Mouse (Mus musculus): ENCODE data around the gene Ube2h. TPM values are rescaled to one million over a fixed set of nuclear protein-coding genes. Genes with fewer than 3 reads are reported as not detected.

Gene Ube2h
- polyA plus RNA-seq, 1 experiment from 2014 or later = 68.1 TPM

- Histone ChIP-seq H3K36me3 (ENCODE audit: control insufficient read depth, insufficient read depth, low read length) (peaks cover 24% of the 10 kb centered on the region; the same call in 1 of the 2 replicates), H3K9me3 (ENCODE audit: control insufficient read depth, low read length) (no peaks in the 10 kb centered on the region), H3K4me3 (ENCODE audit: low read length) (no peak overlapping the region), H3K4me1 (ENCODE audit: control insufficient read depth, insufficient read depth, low read length) (no peaks in the 10 kb centered on the region), H3K4me2 (replicated peaks; ENCODE audit: low read depth, low read length) (no peak overlapping the region), H3K9ac (ENCODE audit: low read depth, low read length) (no peak overlapping the region), H3K27me3 (ENCODE audit: control insufficient read depth, insufficient read depth, low read length) (no peaks in the 10 kb centered on the region), H3K27ac (ENCODE audit: low read depth, low read length) (no peak overlapping the region)
- ATAC-seq (ENCODE audit: low FRiP score, low TSS enrichment) = no peak
- 94% methylated on average over 5 of the region's 5 CpGs for WGBS
Observed at GRCm38 (mm10) chr6:30245397-30245796, 58.9 kb downstream of the Ube2h start.

- ATAC-seq (ENCODE audit: low FRiP score, low TSS enrichment) = no peak
- Histone ChIP-seq H3K9ac (ENCODE audit: low read depth, low read length) (no peak overlapping the region), H3K4me1 (ENCODE audit: control insufficient read depth, insufficient read depth, low read length) (no peaks in the 10 kb centered on the region), H3K9me3 (ENCODE audit: control insufficient read depth, low read length) (no peaks in the 10 kb centered on the region), H3K27me3 (ENCODE audit: control insufficient read depth, insufficient read depth, low read length) (no peaks in the 10 kb centered on the region), H3K36me3 (ENCODE audit: control insufficient read depth, insufficient read depth, low read length) (peaks cover 27% of the 10 kb centered on the region; the same call in 1 of the 2 replicates), H3K4me2 (replicated peaks; ENCODE audit: low read depth, low read length) (no peak overlapping the region), H3K4me3 (ENCODE audit: low read length) (no peak overlapping the region), H3K27ac (ENCODE audit: low read depth, low read length) (no peak overlapping the region)
- 85% methylated on average over 9 of the region's 9 CpGs for WGBS
Observed at GRCm38 (mm10) chr6:30243347-30244007, 60.9 kb downstream of the Ube2h start.

- Histone ChIP-seq H3K4me3 (ENCODE audit: low read length) (no peak overlapping the region), H3K9ac (ENCODE audit: low read depth, low read length) (no peak overlapping the region), H3K36me3 (ENCODE audit: control insufficient read depth, insufficient read depth, low read length) (peaks cover 23% of the 10 kb centered on the region; the same call in 1 of the 2 replicates), H3K9me3 (ENCODE audit: control insufficient read depth, low read length) (no peaks in the 10 kb centered on the region), H3K27ac (ENCODE audit: low read depth, low read length) (no peak overlapping the region), H3K4me2 (replicated peaks; ENCODE audit: low read depth, low read length) (no peak overlapping the region), H3K27me3 (ENCODE audit: control insufficient read depth, insufficient read depth, low read length) (no peaks in the 10 kb centered on the region), H3K4me1 (ENCODE audit: control insufficient read depth, insufficient read depth, low read length) (no peaks in the 10 kb centered on the region)
- WGBS = 80% methylated on average over 4 of the region's 4 CpGs
- ATAC-seq (ENCODE audit: low FRiP score, low TSS enrichment) = no peak
Observed at GRCm38 (mm10) chr6:30242928-30243327, 61.4 kb downstream of the Ube2h start.

- H3K27ac ChIP-seq (ENCODE audit: low read depth, low read length) = no peak overlapping the region
- no peaks in the 10 kb centered on the region for H3K27me3 ChIP-seq (ENCODE audit: control insufficient read depth, insufficient read depth, low read length)
- H3K4me3 ChIP-seq (ENCODE audit: low read length) = no peak overlapping the region
- 94% methylated on average over 7 of the region's 7 CpGs for WGBS
- H3K9me3 ChIP-seq (ENCODE audit: control insufficient read depth, low read length) = no peaks in the 10 kb centered on the region
- H3K9ac ChIP-seq (ENCODE audit: low read depth, low read length) = no peak overlapping the region
- no peak overlapping the region for H3K4me2 ChIP-seq (replicated peaks; ENCODE audit: low read depth, low read length)
- H3K4me1 ChIP-seq (ENCODE audit: control insufficient read depth, insufficient read depth, low read length) = no peaks in the 10 kb centered on the region
- ATAC-seq (ENCODE audit: low FRiP score, low TSS enrichment) = no peak
- H3K36me3 ChIP-seq (ENCODE audit: control insufficient read depth, insufficient read depth, low read length) = peaks cover 23% of the 10 kb centered on the region; the same call in 1 of the 2 replicates
Observed at GRCm38 (mm10) chr6:30240105-30240504, 64.2 kb downstream of the Ube2h start.

- H3K27ac ChIP-seq (ENCODE audit: low read depth, low read length) = no peak overlapping the region
- H3K9ac ChIP-seq (ENCODE audit: low read depth, low read length) = no peak overlapping the region
- H3K4me2 ChIP-seq (replicated peaks; ENCODE audit: low read depth, low read length) = no peak overlapping the region
- 86% methylated on average over 6 of the region's 6 CpGs for WGBS
- ATAC-seq (ENCODE audit: low FRiP score, low TSS enrichment) = no peak
- no peaks in the 10 kb centered on the region for H3K4me1 ChIP-seq (ENCODE audit: control insufficient read depth, insufficient read depth, low read length)
- no peaks in the 10 kb centered on the region for H3K27me3 ChIP-seq (ENCODE audit: control insufficient read depth, insufficient read depth, low read length)
- peaks cover 23% of the 10 kb centered on the region; the same call in 1 of the 2 replicates for H3K36me3 ChIP-seq (ENCODE audit: control insufficient read depth, insufficient read depth, low read length)
- no peaks in the 10 kb centered on the region for H3K9me3 ChIP-seq (ENCODE audit: control insufficient read depth, low read length)
- H3K4me3 ChIP-seq (ENCODE audit: low read length) = no peak overlapping the region
Observed at GRCm38 (mm10) chr6:30239207-30239606, 65.1 kb downstream of the Ube2h start.

- ATAC-seq (ENCODE audit: low FRiP score, low TSS enrichment) = no peak
- Histone ChIP-seq H3K9me3 (ENCODE audit: control insufficient read depth, low read length) (no peaks in the 10 kb centered on the region), H3K4me2 (replicated peaks; ENCODE audit: low read depth, low read length) (no peak overlapping the region), H3K9ac (ENCODE audit: low read depth, low read length) (no peak overlapping the region), H3K4me3 (ENCODE audit: low read length) (no peak overlapping the region), H3K27me3 (ENCODE audit: control insufficient read depth, insufficient read depth, low read length) (no peaks in the 10 kb centered on the region), H3K27ac (ENCODE audit: low read depth, low read length) (no peak overlapping the region), H3K36me3 (ENCODE audit: control insufficient read depth, insufficient read depth, low read length) (peaks cover 19% of the 10 kb centered on the region; the same call in 1 of the 2 replicates), H3K4me1 (ENCODE audit: control insufficient read depth, insufficient read depth, low read length) (no peaks in the 10 kb centered on the region)
- WGBS = 93% methylated on average over 2 of the region's 2 CpGs
Observed at GRCm38 (mm10) chr6:30238079-30238478, 66.3 kb downstream of the Ube2h start.

- no peaks in the 10 kb centered on the region for H3K27me3 ChIP-seq (ENCODE audit: control insufficient read depth, insufficient read depth, low read length)
- H3K4me3 ChIP-seq (ENCODE audit: low read length) = no peak overlapping the region
- H3K36me3 ChIP-seq (ENCODE audit: control insufficient read depth, insufficient read depth, low read length) = peaks cover 13% of the 10 kb centered on the region; the same call in 1 of the 2 replicates
- WGBS = 77% methylated on average over 1 of the region's 1 CpGs
- H3K9me3 ChIP-seq (ENCODE audit: control insufficient read depth, low read length) = no peaks in the 10 kb centered on the region
- no peak for ATAC-seq (ENCODE audit: low FRiP score, low TSS enrichment)
- H3K4me1 ChIP-seq (ENCODE audit: control insufficient read depth, insufficient read depth, low read length) = no peaks in the 10 kb centered on the region
- no peak overlapping the region for H3K4me2 ChIP-seq (replicated peaks; ENCODE audit: low read depth, low read length)
- no peak overlapping the region for H3K9ac ChIP-seq (ENCODE audit: low read depth, low read length)
- H3K27ac ChIP-seq (ENCODE audit: low read depth, low read length) = no peak overlapping the region
Observed at GRCm38 (mm10) chr6:30236564-30236963, 67.8 kb downstream of the Ube2h start.

GRCm38 (mm10) chr6:30231758-30232293 is 72.5 kb downstream of the Ube2h start:
- H3K4me3 ChIP-seq (ENCODE audit: low read length) = no peak overlapping the region
- no peaks in the 10 kb centered on the region; the same call in 1 of the 2 replicates for H3K36me3 ChIP-seq (ENCODE audit: control insufficient read depth, insufficient read depth, low read length)
- no peak for ATAC-seq (ENCODE audit: low FRiP score, low TSS enrichment)
- no peak overlapping the region for H3K27ac ChIP-seq (ENCODE audit: low read depth, low read length)
- H3K9me3 ChIP-seq (ENCODE audit: control insufficient read depth, low read length) = no peaks in the 10 kb centered on the region
- H3K27me3 ChIP-seq (ENCODE audit: control insufficient read depth, insufficient read depth, low read length) = no peaks in the 10 kb centered on the region
- no peak overlapping the region for H3K4me2 ChIP-seq (replicated peaks; ENCODE audit: low read depth, low read length)
- no peak overlapping the region for H3K9ac ChIP-seq (ENCODE audit: low read depth, low read length)
- WGBS = 87% methylated on average over 4 of the region's 4 CpGs
- no peaks in the 10 kb centered on the region for H3K4me1 ChIP-seq (ENCODE audit: control insufficient read depth, insufficient read depth, low read length)

GRCm38 (mm10) chr6:30230246-30230645 is 74.1 kb downstream of the Ube2h start:
- Histone ChIP-seq H3K27me3 (ENCODE audit: control insufficient read depth, insufficient read depth, low read length) (no peaks in the 10 kb centered on the region), H3K9me3 (ENCODE audit: control insufficient read depth, low read length) (no peaks in the 10 kb centered on the region), H3K9ac (ENCODE audit: low read depth, low read length) (no peak overlapping the region), H3K4me2 (replicated peaks; ENCODE audit: low read depth, low read length) (no peak overlapping the region), H3K4me1 (ENCODE audit: control insufficient read depth, insufficient read depth, low read length) (no peaks in the 10 kb centered on the region), H3K27ac (ENCODE audit: low read depth, low read length) (no peak overlapping the region), H3K4me3 (ENCODE audit: low read length) (no peak overlapping the region), H3K36me3 (ENCODE audit: control insufficient read depth, insufficient read depth, low read length) (peaks cover 8% of the 10 kb centered on the region; the same call in 1 of the 2 replicates)
- no peak for ATAC-seq (ENCODE audit: low FRiP score, low TSS enrichment)
- 85% methylated on average over 7 of the region's 7 CpGs for WGBS

All from kidney, embryonic 14.5 days (tissue).